Mouse (Mus musculus) midbrain, embryonic 14.5 days (tissue): Measurements from ENCODE around the gene Lman2. TPM values are rescaled to one million over a fixed set of nuclear protein-coding genes. Genes with fewer than 3 reads are reported as not detected.

ENCODE experiments used
- ATAC-seq: fragments of 200-750 bp; cut with Nextera tagmentation; 2 replicates; pipeline ENCODE4 v1.8.0; 2017; ENCODE audit warnings: moderate number of reproducible peaks, moderate library complexity; ENCODE audit not compliant: low FRiP score, low TSS enrichment
- DNase-seq: peaks from one replicate; pipeline ENCODE4 v3.0.0-alpha.2; 2015
- H3K27ac ChIP-seq: fragments of 300-500 bp; sonication (generic); replicated peaks from 2 replicates; pipeline ENCODE4 v1.5.1; 2014; ENCODE audit warnings: mild to moderate bottlenecking, low read depth, low read length, moderate library complexity
- H3K27me3 ChIP-seq: fragments of 300-500 bp; sonication (generic); 2 replicates; pipeline ENCODE4 v1.6.1; 2014; ENCODE audit warnings: low read length, control low read depth, mixed read lengths; ENCODE audit not compliant: control insufficient read depth, insufficient read depth
- H3K36me3 ChIP-seq: fragments of 300-500 bp; sonication (generic); 2 replicates; pipeline ENCODE4 v1.6.1; 2014; ENCODE audit warnings: low read length, control low read depth; ENCODE audit not compliant: control insufficient read depth, insufficient read depth
- H3K4me1 ChIP-seq: fragments of 300-500 bp; sonication (generic); 2 replicates; pipeline ENCODE4 v1.6.1; 2014; ENCODE audit warnings: mild to moderate bottlenecking, antibody characterized with exemption, low read length, control low read depth; ENCODE audit not compliant: control insufficient read depth, insufficient read depth
- H3K4me2 ChIP-seq: fragments of 300-500 bp; sonication (generic); 2 replicates; pipeline ENCODE4 v1.6.1; 2014; ENCODE audit warnings: mild to moderate bottlenecking, low read length, moderate library complexity
- H3K4me3 ChIP-seq: fragments of 300-500 bp; sonication (generic); replicated peaks from 2 replicates; pipeline ENCODE4 v1.5.1; 2014; ENCODE audit warnings: low read depth, low read length
- H3K9ac ChIP-seq: fragments of 300-500 bp; sonication (generic); replicated peaks from 2 replicates; pipeline ENCODE4 v1.6.1; 2014; ENCODE audit warnings: mild to moderate bottlenecking, low read length, moderate library complexity
- H3K9me3 ChIP-seq: fragments of 300-500 bp; sonication (generic); 2 replicates; pipeline ENCODE4 v1.6.1; 2016; ENCODE audit warnings: low read length, control low read depth, mixed read lengths; ENCODE audit not compliant: control insufficient read depth
- WGBS: fragments of 180-500 bp; shearing (Covaris S2); extraction: QIAGEN DNeasy Blood & Tissue Kit; methylation state at CpG from one replicate; pipeline ENCODE4 v1.1.7; 2014; 5-methylcytosine and 5-hydroxymethylcytosine counted together
- polyA plus RNA-seq: library from polyadenylated mRNA; unstranded; fragments of >200 nt; fragmentation: Nextera tagmentation; extraction: Ambion mirVana; gene quantifications from 2 replicates; pipeline ENCODE4 v1.2.1, GENCODE M21; 2014

The Lman2 gene
- polyA plus RNA-seq, 1 experiment from 2014 or later = 51.8 TPM

DNA sequence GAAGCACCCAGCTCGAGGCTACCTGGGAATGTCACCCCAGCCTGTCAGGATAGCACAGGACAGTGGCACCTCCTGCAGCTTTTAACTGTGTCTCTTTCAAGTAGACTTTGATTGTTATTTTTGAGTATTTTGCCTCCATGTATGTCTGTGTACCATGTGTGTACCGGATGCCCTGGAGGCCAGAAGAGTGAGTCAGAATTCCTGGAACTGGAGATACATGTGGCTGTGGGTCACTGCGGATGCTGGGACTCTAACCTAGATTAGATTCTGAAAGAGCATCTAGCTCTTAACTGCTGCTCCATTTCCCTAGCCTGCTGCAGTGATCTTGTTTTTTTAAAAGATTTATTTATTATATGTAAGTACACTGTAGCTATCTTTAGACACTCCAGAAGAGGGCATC is 30.3 kb downstream of the Lman2 start:
- ATAC-seq (no peak), DNase-seq (no peak)
- Histone ChIP-seq H3K36me3 (no peaks in the 10 kb centered on the region), H3K9me3 (no peaks in the 10 kb centered on the region), H3K4me2 (no peak overlapping the region), H3K4me3 (no peak overlapping the region), H3K27ac (no peak overlapping the region), H3K4me1 (0 out of 2 replicates have a peak, but pooled peaks cover 18% of the 10 kb centered on the region), H3K9ac (no peak overlapping the region), H3K27me3 (no peaks in the 10 kb centered on the region)
- 92% methylated on average over 3 of the region's 3 CpGs for WGBS

DNA sequence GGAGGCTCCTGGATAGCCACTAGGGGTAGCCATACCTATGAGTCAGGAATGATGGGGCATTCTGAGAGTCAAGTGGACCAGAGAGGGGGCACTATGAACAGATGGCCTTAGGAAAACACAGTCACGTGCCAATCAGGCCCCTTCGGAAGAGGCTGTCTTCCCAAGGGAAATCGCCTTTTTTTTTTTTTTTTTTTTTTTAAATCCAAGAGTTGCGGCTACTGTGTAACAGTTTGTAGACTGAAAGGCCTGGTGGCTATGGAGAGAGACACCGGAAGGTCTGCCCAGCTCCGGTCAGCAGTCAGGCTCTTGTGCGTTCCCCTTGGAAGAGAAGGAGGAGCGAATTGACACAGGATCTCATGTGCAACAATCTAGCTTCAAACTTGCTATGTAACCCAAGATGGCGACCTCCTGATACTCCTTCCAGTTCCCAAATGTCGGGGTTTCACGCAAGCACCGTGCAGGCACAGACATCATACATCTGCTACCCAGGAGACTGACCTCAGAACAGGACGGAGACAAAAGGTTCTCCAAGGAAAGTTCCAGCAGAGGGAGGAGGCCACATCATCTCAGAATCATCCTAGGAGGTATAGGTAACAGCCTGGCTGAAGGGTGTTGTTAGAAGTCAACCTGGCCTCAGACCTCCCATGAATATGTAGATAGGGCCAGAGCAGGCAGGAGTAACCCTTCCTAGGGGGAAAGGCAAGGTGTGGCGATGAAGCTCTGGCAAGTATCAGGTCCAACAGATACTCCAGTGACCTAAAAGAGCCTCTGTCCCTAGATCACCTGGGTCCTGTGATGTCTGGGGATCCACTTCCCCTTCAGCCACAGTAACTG is 31.8 kb downstream of the Lman2 start:
- WGBS = 52% methylated on average over 14 of the region's 14 CpGs
- no peak; the same call in 1 of the 2 replicates for ATAC-seq
- peak overlapping the region; percentile 57 for H3K4me3 ChIP-seq

DNA sequence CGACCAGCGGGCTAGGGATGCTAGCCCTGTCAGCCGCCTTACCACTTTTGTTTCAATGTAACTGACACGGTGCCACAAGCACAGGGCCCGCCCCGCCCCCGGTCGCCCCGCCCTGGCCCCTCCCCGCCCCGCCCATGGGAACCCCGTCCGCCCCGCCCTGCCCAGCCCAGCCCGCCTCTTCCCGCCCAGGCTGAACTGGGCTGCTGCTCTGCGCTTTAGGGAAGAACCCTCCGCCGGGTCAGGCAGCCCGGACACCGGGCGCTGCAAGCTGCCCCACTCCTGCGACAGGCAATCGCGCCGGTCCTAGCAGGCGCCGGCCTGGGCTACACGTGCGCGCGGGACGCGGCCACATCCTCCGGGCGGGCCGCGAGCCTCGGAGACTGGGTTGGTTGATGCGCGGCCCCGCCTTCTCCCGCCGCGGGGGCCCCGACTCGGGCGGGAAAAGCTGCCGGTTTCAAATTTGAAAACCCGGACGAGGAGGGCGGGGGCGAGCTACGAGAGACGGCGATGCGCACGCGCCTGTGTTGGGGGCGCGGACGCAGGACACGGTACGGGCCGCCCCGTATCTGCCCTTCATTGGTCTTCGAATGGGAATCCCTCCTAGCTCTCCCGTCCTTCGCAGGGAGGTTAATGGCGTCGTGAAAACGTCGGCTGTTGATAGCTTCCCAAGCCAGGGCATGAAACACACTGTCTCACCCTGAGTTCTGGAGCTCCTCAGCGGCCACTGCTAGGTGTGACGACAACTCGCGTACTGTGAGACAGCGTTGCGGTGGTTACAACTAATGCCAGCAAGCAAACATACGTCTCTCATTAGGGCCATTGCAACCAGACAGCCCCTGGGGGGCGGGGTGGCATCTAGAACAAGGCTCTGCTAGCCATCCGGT is 32.7 kb downstream of the Lman2 start, which contains the start of gene Mxd3:
Gene Mxd3 (minus strand): TSS at position 141 of the 884 bp plus-strand sequence.
- Histone ChIP-seq H3K4me3 (peak within 1 kb of the TSS; percentile 57), H3K9me3 (no peaks in the 10 kb centered on the region), H3K27me3 (no peaks in the 10 kb centered on the region), H3K36me3 (peaks cover 14% of the 10 kb centered on the region), H3K27ac (peak within 1 kb of the TSS; percentile 70), H3K4me2 (peak within 1 kb of the TSS; percentile 79), H3K4me1 (0 out of 2 replicates have a peak, but pooled peaks cover 18% of the 10 kb centered on the region), H3K9ac (peak within 1 kb of the TSS; percentile 48)
- DNase-seq = peak; percentile 91
- under 1% methylated on average over 81 of the region's 82 CpGs for WGBS
- ATAC-seq = peak; percentile 81

More for the DNA sequence above, 31.8 kb downstream of the Lman2 start:
- no peak for DNase-seq
- peak overlapping the region; percentile 79 for H3K4me2 ChIP-seq
- H3K4me1 ChIP-seq = 0 out of 2 replicates have a peak, but pooled peaks cover 18% of the 10 kb centered on the region
- H3K9me3 ChIP-seq = no peaks in the 10 kb centered on the region
- H3K27ac ChIP-seq = peak overlapping the region; percentile 70
- H3K36me3 ChIP-seq = peaks cover 6% of the 10 kb centered on the region
- H3K9ac ChIP-seq = peak overlapping the region; percentile 48; the same call in 1 of the 2 replicates
- no peaks in the 10 kb centered on the region for H3K27me3 ChIP-seq

DNA sequence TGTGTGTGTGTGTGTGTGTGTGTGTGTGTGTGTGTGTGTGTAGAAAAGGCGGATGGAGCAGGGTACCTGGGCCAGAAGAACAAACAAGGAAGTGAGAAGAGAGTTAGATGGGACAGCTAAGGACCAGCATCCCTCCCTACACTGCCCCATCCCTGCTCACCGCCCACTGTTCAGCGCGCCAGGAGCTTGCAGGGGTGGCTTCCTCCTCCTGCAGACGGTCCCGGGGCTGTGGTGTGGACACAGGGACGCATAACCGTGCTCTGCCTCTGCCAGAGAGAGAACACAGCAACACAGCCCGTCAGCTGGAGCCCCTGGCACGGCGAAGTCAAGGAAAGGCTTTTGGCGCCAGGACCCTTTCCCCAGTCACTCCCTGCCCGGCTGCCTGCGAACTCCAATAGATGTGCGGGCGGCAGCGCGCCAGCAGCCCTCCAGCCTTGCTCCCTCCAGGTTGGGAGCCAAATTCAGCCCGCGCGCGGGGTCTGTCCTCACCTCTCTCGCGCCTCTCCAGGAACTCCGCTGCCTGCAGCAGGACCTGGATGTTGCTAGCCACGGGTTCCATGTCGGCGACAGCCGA is 33.4 kb downstream of the Lman2 start:
- Histone ChIP-seq H3K4me1 (0 out of 2 replicates have a peak, but pooled peaks cover 18% of the 10 kb centered on the region), H3K4me2 (peak overlapping the region; percentile 79), H3K4me3 (peak overlapping the region; percentile 57), H3K9me3 (no peaks in the 10 kb centered on the region), H3K36me3 (peaks cover 19% of the 10 kb centered on the region), H3K27me3 (no peaks in the 10 kb centered on the region), H3K9ac (peak overlapping the region; percentile 48), H3K27ac (peak overlapping the region; percentile 70)
- 0 out of 2 replicates have a peak, but pooled peaks have one; percentile 9 for ATAC-seq
- WGBS = 2% methylated on average over 29 of the region's 29 CpGs
- DNase-seq = peak; percentile 69

DNA sequence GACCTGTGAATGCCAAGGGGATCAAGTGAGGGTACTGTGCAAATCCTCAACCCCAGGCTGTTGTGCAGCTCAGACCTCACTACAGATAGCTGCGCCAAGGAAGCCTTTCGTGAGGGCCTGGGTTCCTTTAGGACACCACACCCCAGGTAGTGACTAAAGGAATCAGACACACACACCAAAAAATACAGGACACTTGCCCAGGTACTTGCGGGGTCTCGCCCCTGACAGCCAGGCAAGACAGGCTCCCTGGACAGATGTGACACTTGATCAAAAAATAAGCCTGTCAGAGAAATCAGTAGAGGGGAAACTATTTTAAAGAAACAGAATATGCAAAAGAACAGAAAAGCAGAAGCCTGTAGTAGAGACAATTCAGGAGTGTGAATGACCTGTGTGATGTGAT is 33.9 kb downstream of the Lman2 start:
- peak overlapping the region; percentile 79 for H3K4me2 ChIP-seq
- no peaks in the 10 kb centered on the region for H3K9me3 ChIP-seq
- H3K27me3 ChIP-seq = no peaks in the 10 kb centered on the region
- peak overlapping the region; percentile 57 for H3K4me3 ChIP-seq
- H3K9ac ChIP-seq = 0 out of 2 replicates have a peak overlapping the region, but pooled peaks have one; percentile 14
- peaks cover 24% of the 10 kb centered on the region for H3K36me3 ChIP-seq
- DNase-seq (no peak), ATAC-seq (no peak)
- H3K4me1 ChIP-seq = peaks cover 20% of the 10 kb centered on the region; the same call in 1 of the 2 replicates
- WGBS = 76% methylated on average over 4 of the region's 4 CpGs
- H3K27ac ChIP-seq = no peak overlapping the region

DNA sequence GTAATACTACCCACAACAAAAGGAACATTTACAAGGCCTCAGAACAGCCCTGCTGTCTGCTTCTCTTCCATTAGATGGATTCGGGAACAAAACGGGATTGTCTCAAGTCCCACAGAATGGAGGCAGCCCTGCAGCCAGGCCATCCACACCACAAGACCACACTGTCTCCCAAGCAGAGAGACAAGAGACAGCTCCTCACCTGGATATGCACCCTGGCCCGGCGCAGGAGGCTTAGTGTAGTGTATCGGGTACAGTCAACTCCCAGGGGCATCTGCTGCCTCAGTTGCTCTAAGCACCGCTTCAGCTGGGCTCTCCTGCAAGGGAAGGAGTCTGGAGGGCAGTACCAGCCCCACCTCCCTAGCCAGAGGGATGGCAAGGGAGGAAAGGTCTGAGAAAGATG is 34.4 kb downstream of the Lman2 start:
- no peak overlapping the region for H3K27ac ChIP-seq
- ATAC-seq (no peak), DNase-seq (no peak)
- WGBS = 93% methylated on average over 6 of the region's 6 CpGs
- H3K4me2 ChIP-seq = peak overlapping the region; percentile 79
- H3K9ac ChIP-seq = 0 out of 2 replicates have a peak overlapping the region, but pooled peaks have one; percentile 14
- peaks cover 29% of the 10 kb centered on the region for H3K36me3 ChIP-seq
- no peaks in the 10 kb centered on the region for H3K9me3 ChIP-seq
- peaks cover 23% of the 10 kb centered on the region; the same call in 1 of the 2 replicates for H3K4me1 ChIP-seq
- H3K4me3 ChIP-seq = peak overlapping the region; percentile 57
- no peaks in the 10 kb centered on the region for H3K27me3 ChIP-seq

DNA sequence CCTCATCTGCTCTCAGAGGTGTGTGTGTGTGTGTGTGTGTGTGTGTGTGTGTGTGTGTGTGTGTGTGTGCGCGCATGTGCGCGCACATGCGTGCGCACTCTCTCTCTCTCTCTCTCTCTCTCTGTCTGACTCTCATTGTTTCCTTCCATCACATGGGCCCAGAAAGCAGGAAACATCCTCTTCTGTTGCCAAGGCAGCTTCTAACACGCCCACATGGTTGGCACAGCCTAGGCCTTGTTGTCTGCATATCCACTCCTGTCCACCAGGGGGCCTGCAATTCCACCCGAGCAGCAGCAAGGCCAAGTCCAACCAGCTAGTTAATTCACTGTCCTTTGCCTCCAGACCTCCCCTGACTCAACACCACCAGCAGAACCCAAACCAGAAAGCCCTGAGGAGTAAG is 35.0 kb downstream of the Lman2 start:
- WGBS = 45% methylated on average over 8 of the region's 8 CpGs
- Histone ChIP-seq H3K27ac (peak overlapping the region; percentile 52; the same call in 1 of the 2 replicates), H3K4me3 (no peak overlapping the region), H3K4me1 (peaks cover 29% of the 10 kb centered on the region), H3K4me2 (peak overlapping the region; percentile 79; the same call in 1 of the 2 replicates), H3K9me3 (no peaks in the 10 kb centered on the region), H3K27me3 (no peaks in the 10 kb centered on the region), H3K9ac (no peak overlapping the region), H3K36me3 (peaks cover 31% of the 10 kb centered on the region)
- DNase-seq (peak; percentile 87), ATAC-seq (peak; percentile 28; the same call in 1 of the 2 replicates)

DNA sequence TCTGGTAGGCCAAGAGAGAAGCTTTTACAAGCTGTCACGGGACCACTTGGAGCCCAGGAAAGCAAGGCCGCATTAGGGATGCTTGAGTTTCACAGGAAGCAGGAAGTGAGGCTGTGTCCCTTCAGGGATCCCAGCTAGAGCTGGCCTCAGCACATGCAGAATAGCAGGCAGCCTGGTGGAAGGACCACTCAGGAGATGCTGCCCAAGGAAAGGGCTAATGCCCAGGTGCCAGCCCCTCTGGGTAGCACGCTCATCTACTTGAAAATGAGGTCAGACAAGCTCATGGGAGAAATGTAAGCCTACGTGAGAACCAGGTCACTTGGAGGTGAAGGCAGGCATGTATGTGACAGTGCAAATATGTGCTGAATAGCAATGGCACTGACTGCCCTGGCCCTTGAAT is 35.4 kb downstream of the Lman2 start:
- H3K4me1 ChIP-seq = peaks cover 31% of the 10 kb centered on the region
- peak overlapping the region; percentile 10; the same call in 1 of the 2 replicates for H3K4me2 ChIP-seq
- peak overlapping the region; percentile 52 for H3K27ac ChIP-seq
- 58% methylated on average over 4 of the region's 4 CpGs for WGBS
- H3K36me3 ChIP-seq = peaks cover 31% of the 10 kb centered on the region
- no peak overlapping the region for H3K9ac ChIP-seq
- no peaks in the 10 kb centered on the region for H3K9me3 ChIP-seq
- DNase-seq = no peak
- H3K4me3 ChIP-seq = no peak overlapping the region
- no peaks in the 10 kb centered on the region for H3K27me3 ChIP-seq
- no peak for ATAC-seq
